Mouse (Mus musculus): ENCODE data around the gene Fam178b. TPM values are rescaled to one million over a fixed set of nuclear protein-coding genes. Genes with fewer than 3 reads are reported as not detected.
A peak's percentile ranks its signal among the peaks of the same experiment; 100 is the strongest.

The Fam178b gene
- polyA plus RNA-seq, 1 experiment from 2014 or later: 0.62 TPM

GRCm38 (mm10) chr1:36512966-36513280, 170.1 kb downstream of the Fam178b start:
- H3K27ac ChIP-seq (ENCODE audit: low read length): peak overlapping the region; percentile 97
- WGBS: 2% methylated on average over 16 of the region's 16 CpGs
- ATAC-seq (replicated peaks; ENCODE audit: extremely low read depth, insufficient read depth, low FRiP score): no peak

More at GRCm38 (mm10) chr1:36512966-36513280, 170.1 kb downstream of the Fam178b start:
- no peaks in the 10 kb centered on the region for H3K27me3 ChIP-seq (ENCODE audit: control insufficient read depth, insufficient read depth, low read length)
- peaks cover 36% of the 10 kb centered on the region for H3K4me1 ChIP-seq (ENCODE audit: control insufficient read depth, insufficient read depth, low read length)
- H3K4me3 ChIP-seq (ENCODE audit: low read length): peak overlapping the region; percentile 85
- H3K9ac ChIP-seq (ENCODE audit: low read length): peak overlapping the region; percentile 96
- H3K4me2 ChIP-seq (ENCODE audit: low read depth, low read length): peak overlapping the region; percentile 97
- H3K9me3 ChIP-seq (replicated peaks; ENCODE audit: control insufficient read depth, low read length): no peaks in the 10 kb centered on the region; the same call in 1 of the 2 replicates
- peaks cover 4% of the 10 kb centered on the region; the same call in 1 of the 2 replicates for H3K36me3 ChIP-seq (ENCODE audit: control insufficient read depth, insufficient read depth)

Small RNAs within 50 kb of the gene (microRNA-seq; reads per million reads assigned to microRNA genes)
- not detected for gene Gm24133

Other genes with a start within 250 kb of the Fam178b start
- 47.3 and 50.1 TPM in 2 replicates for gene Lman2l, start 237.9 kb downstream of the Fam178b start, polyA plus RNA-seq (2015; fragmentation: Nextera tagmentation; extraction: Ambion mirVana)
- gene Cnnm4, start 211.6 kb downstream of the Fam178b start, polyA plus RNA-seq (2015; fragmentation: Nextera tagmentation; extraction: Ambion mirVana): 6.6 and 6.9 TPM in 2 replicates
- 1.8 and 2.4 TPM in 2 replicates for gene Cnnm3, start 171.3 kb downstream of the Fam178b start, polyA plus RNA-seq (2015; fragmentation: Nextera tagmentation; extraction: Ambion mirVana)
- 30.2 and 32.7 TPM in 2 replicates for gene Ankrd23, start 146.3 kb downstream of the Fam178b start, polyA plus RNA-seq (2015; fragmentation: Nextera tagmentation; extraction: Ambion mirVana)
- gene Gm42417, start 143.8 kb downstream of the Fam178b start, polyA plus RNA-seq (2015; fragmentation: Nextera tagmentation; extraction: Ambion mirVana): not detected in 2 replicates
- 31.1 and 32.5 TPM in 2 replicates for gene Ankrd39, start 135.7 kb downstream of the Fam178b start, polyA plus RNA-seq (2015; fragmentation: Nextera tagmentation; extraction: Ambion mirVana)
- gene Sema4c, start 124.8 kb downstream of the Fam178b start, polyA plus RNA-seq (2015; fragmentation: Nextera tagmentation; extraction: Ambion mirVana): 7.8 and 8.8 TPM in 2 replicates
- gene Cox5b, start 8.3 kb upstream of the Fam178b start, polyA plus RNA-seq (2015; fragmentation: Nextera tagmentation; extraction: Ambion mirVana): 1,342 and 1,400 TPM in 2 replicates
- not detected in 2 replicates for gene 4933424G06Rik, start 27.0 kb upstream of the Fam178b start, polyA plus RNA-seq (2015; fragmentation: Nextera tagmentation; extraction: Ambion mirVana)
- gene Actr1b, start 31.2 kb upstream of the Fam178b start, polyA plus RNA-seq (2015; fragmentation: Nextera tagmentation; extraction: Ambion mirVana): 85.2 and 96.6 TPM in 2 replicates
- gene Zap70, start 78.6 kb upstream of the Fam178b start, polyA plus RNA-seq (2015; fragmentation: Nextera tagmentation; extraction: Ambion mirVana): 2.8 and 9.0 TPM in 2 replicates

Measured in heart, embryonic 16.5 days (tissue).